Mouse (Mus musculus) neural tube, embryonic 15.5 days (tissue): ENCODE measurements around the gene Pkn3. TPM values are rescaled to one million over a fixed set of nuclear protein-coding genes. Genes with fewer than 3 reads are reported as not detected.
A peak's percentile ranks its signal among the peaks of the same experiment; 100 is the strongest.

ENCODE experiments used
- ATAC-seq: fragments of 200-750 bp; cut with Nextera tagmentation; 2 replicates; pipeline ENCODE4 v1.8.0; 2017; ENCODE audit warnings: mild to moderate bottlenecking, moderate TSS enrichment, moderate library complexity; ENCODE audit not compliant: low FRiP score
- H3K27ac ChIP-seq: fragments of 300-500 bp; sonication (generic); replicated peaks from 2 replicates; pipeline ENCODE4 v1.5.1; 2015; ENCODE audit warnings: mild to moderate bottlenecking, inconsistent platforms
- H3K27me3 ChIP-seq: fragments of 300-500 bp; sonication (generic); replicated peaks from 2 replicates; pipeline ENCODE4 v1.6.1; 2015; ENCODE audit warnings: inconsistent platforms
- H3K36me3 ChIP-seq: fragments of 300-500 bp; sonication (generic); 2 replicates; pipeline ENCODE4 v1.6.1; 2015; ENCODE audit warnings: inconsistent platforms
- H3K4me1 ChIP-seq: fragments of 300-500 bp; sonication (generic); 2 replicates; pipeline ENCODE4 v1.6.1; 2015; ENCODE audit warnings: inconsistent platforms
- H3K4me2 ChIP-seq: fragments of 300-500 bp; sonication (generic); 2 replicates; pipeline ENCODE4 v1.6.1; 2015; ENCODE audit warnings: inconsistent platforms, mild to moderate bottlenecking, moderate library complexity
- H3K4me3 ChIP-seq: fragments of 300-500 bp; sonication (generic); replicated peaks from 2 replicates; pipeline ENCODE4 v1.5.1; 2015; ENCODE audit warnings: mild to moderate bottlenecking, inconsistent platforms
- H3K9ac ChIP-seq: fragments of 300-500 bp; sonication (generic); replicated peaks from 2 replicates; pipeline ENCODE4 v1.6.1; 2015; ENCODE audit warnings: mild to moderate bottlenecking, inconsistent platforms
- H3K9me3 ChIP-seq: fragments of 300-500 bp; sonication (generic); replicated peaks from 2 replicates; pipeline ENCODE4 v1.6.1; 2016; ENCODE audit warnings: inconsistent platforms
- WGBS: fragments of 180-500 bp; shearing (Covaris S2); methylation state at CpG from one replicate; pipeline ENCODE4 v1.1.7; 2015; ENCODE audit warnings: mixed read lengths; 5-methylcytosine and 5-hydroxymethylcytosine counted together
- polyA plus RNA-seq: library from polyadenylated mRNA; unstranded; fragments of >200 nt; fragmentation: Nextera tagmentation; extraction: Ambion mirVana; gene quantifications from 2 replicates; pipeline ENCODE4 v1.2.1, GENCODE M21; 2015

The Pkn3 gene
- polyA plus RNA-seq, 1 experiment from 2014 or later, result 2.0 TPM

- Histone ChIP-seq H3K36me3 (peaks cover 16% of the 10 kb centered on the region), H3K4me1 (peaks cover 42% of the 10 kb centered on the region), H3K27me3 (no peaks in the 10 kb centered on the region), H3K9ac (peak overlapping the region; percentile 99), H3K4me3 (peak overlapping the region; percentile 95), H3K4me2 (peak overlapping the region; percentile 76), H3K9me3 (no peaks in the 10 kb centered on the region), H3K27ac (peak overlapping the region; percentile 100)
- WGBS, result under 1% methylated on average over 59 of the region's 101 CpGs
- peak; percentile 96 for ATAC-seq
Observed at GRCm38 (mm10) chr2:30066046-30066901, 11.2 kb upstream of the Pkn3 start.

- under 1% methylated on average over 46 of the region's 69 CpGs for WGBS
Observed at GRCm38 (mm10) chr2:30067031-30067888, 10.2 kb upstream of the Pkn3 start.

GRCm38 (mm10) chr2:30067962-30068361, 9.5 kb upstream of the Pkn3 start:
- no peak for ATAC-seq
- Histone ChIP-seq H3K4me1 (peaks cover 26% of the 10 kb centered on the region), H3K4me2 (peak overlapping the region; percentile 76), H3K36me3 (peaks cover 23% of the 10 kb centered on the region), H3K9me3 (no peaks in the 10 kb centered on the region), H3K27me3 (no peaks in the 10 kb centered on the region), H3K4me3 (peak overlapping the region; percentile 95), H3K9ac (peak overlapping the region; percentile 99), H3K27ac (no peak overlapping the region)
- WGBS, result 15% methylated on average over 7 of the region's 7 CpGs

More at GRCm38 (mm10) chr2:30067031-30067888, 10.2 kb upstream of the Pkn3 start:
- Histone ChIP-seq H3K36me3 (peaks cover 16% of the 10 kb centered on the region), H3K27me3 (no peaks in the 10 kb centered on the region), H3K9me3 (no peaks in the 10 kb centered on the region), H3K27ac (peak overlapping the region; percentile 100), H3K4me2 (peak overlapping the region; percentile 76), H3K4me1 (peaks cover 33% of the 10 kb centered on the region), H3K9ac (peak overlapping the region; percentile 99), H3K4me3 (peak overlapping the region; percentile 95)
- ATAC-seq, result peak; percentile 74

GRCm38 (mm10) chr2:30072875-30073274, 4.6 kb upstream of the Pkn3 start:
- no peak for ATAC-seq
- Histone ChIP-seq H3K9ac (no peak overlapping the region), H3K27me3 (no peaks in the 10 kb centered on the region), H3K4me1 (peaks cover 19% of the 10 kb centered on the region), H3K4me3 (no peak overlapping the region), H3K9me3 (no peaks in the 10 kb centered on the region), H3K4me2 (no peak overlapping the region), H3K27ac (no peak overlapping the region), H3K36me3 (peaks cover 30% of the 10 kb centered on the region)
- 77% methylated on average over 7 of the region's 7 CpGs for WGBS

GRCm38 (mm10) chr2:30073285-30073684, 4.2 kb upstream of the Pkn3 start:
- Histone ChIP-seq H3K9ac (no peak overlapping the region), H3K4me2 (no peak overlapping the region), H3K36me3 (peaks cover 30% of the 10 kb centered on the region), H3K9me3 (no peaks in the 10 kb centered on the region), H3K27me3 (no peaks in the 10 kb centered on the region), H3K4me1 (peaks cover 18% of the 10 kb centered on the region), H3K4me3 (no peak overlapping the region), H3K27ac (no peak overlapping the region)
- 77% methylated on average over 3 of the region's 3 CpGs for WGBS
- no peak for ATAC-seq

GRCm38 (mm10) chr2:30075625-30076024, 1.9 kb upstream of the Pkn3 start:
- H3K27me3 ChIP-seq, result no peaks in the 10 kb centered on the region
- H3K4me3 ChIP-seq, result no peak overlapping the region
- H3K4me2 ChIP-seq, result no peak overlapping the region
- H3K9ac ChIP-seq, result no peak overlapping the region
- no peaks in the 10 kb centered on the region for H3K9me3 ChIP-seq
- 72% methylated on average over 3 of the region's 3 CpGs for WGBS
- no peak for ATAC-seq
- peaks cover 15% of the 10 kb centered on the region for H3K36me3 ChIP-seq
- peaks cover 13% of the 10 kb centered on the region for H3K4me1 ChIP-seq
- no peak overlapping the region for H3K27ac ChIP-seq

GRCm38 (mm10) chr2:30076439-30076838, 1.0 kb upstream of the Pkn3 start:
- no peak overlapping the region for H3K4me3 ChIP-seq
- H3K36me3 ChIP-seq, result peaks cover 14% of the 10 kb centered on the region
- peaks cover 13% of the 10 kb centered on the region for H3K4me1 ChIP-seq
- H3K27me3 ChIP-seq, result no peaks in the 10 kb centered on the region
- 92% methylated on average over 8 of the region's 9 CpGs for WGBS
- no peak overlapping the region for H3K9ac ChIP-seq
- no peak overlapping the region for H3K27ac ChIP-seq
- no peak for ATAC-seq
- H3K4me2 ChIP-seq, result no peak overlapping the region
- H3K9me3 ChIP-seq, result no peaks in the 10 kb centered on the region

- Histone ChIP-seq H3K4me2 (peak overlapping the region; percentile 95), H3K4me1 (peaks cover 13% of the 10 kb centered on the region), H3K9me3 (no peaks in the 10 kb centered on the region), H3K9ac (0 out of 2 replicates have a peak overlapping the region, but pooled peaks have one; percentile 23), H3K36me3 (peaks cover 14% of the 10 kb centered on the region), H3K27ac (no peak overlapping the region), H3K27me3 (no peaks in the 10 kb centered on the region), H3K4me3 (peak overlapping the region; percentile 48)
- ATAC-seq, result no peak
- 70% methylated on average over 6 of the region's 6 CpGs for WGBS
Observed at GRCm38 (mm10) chr2:30076959-30077358, 525 bp upstream of the Pkn3 start.

GRCm38 (mm10) chr2:30078349-30078712, 847 bp downstream of the Pkn3 start:
- H3K4me1 ChIP-seq, result peaks cover 13% of the 10 kb centered on the region
- peak overlapping the region; percentile 48; the same call in 1 of the 2 replicates for H3K4me3 ChIP-seq
- peak; percentile 26; the same call in 1 of the 2 replicates for ATAC-seq
- no peak overlapping the region for H3K9ac ChIP-seq
- H3K27me3 ChIP-seq, result no peaks in the 10 kb centered on the region
- H3K27ac ChIP-seq, result no peak overlapping the region
- WGBS, result 31% methylated on average over 10 of the region's 10 CpGs
- peaks cover 6% of the 10 kb centered on the region; the same call in 1 of the 2 replicates for H3K36me3 ChIP-seq
- peak overlapping the region; percentile 95 for H3K4me2 ChIP-seq
- no peaks in the 10 kb centered on the region for H3K9me3 ChIP-seq

- no peak for ATAC-seq
- Histone ChIP-seq H3K4me3 (no peak overlapping the region), H3K36me3 (peaks cover 3% of the 10 kb centered on the region; the same call in 1 of the 2 replicates), H3K9me3 (no peaks in the 10 kb centered on the region), H3K27ac (no peak overlapping the region), H3K9ac (no peak overlapping the region), H3K27me3 (no peaks in the 10 kb centered on the region), H3K4me2 (no peak overlapping the region), H3K4me1 (peaks cover 13% of the 10 kb centered on the region)
- 80% methylated on average over 4 of the region's 4 CpGs for WGBS
Observed at GRCm38 (mm10) chr2:30078760-30079159, 1.3 kb downstream of the Pkn3 start.

GRCm38 (mm10) chr2:30080181-30080800, 2.8 kb downstream of the Pkn3 start:
- no peaks in the 10 kb centered on the region for H3K36me3 ChIP-seq
- H3K9ac ChIP-seq, result no peak overlapping the region
- H3K9me3 ChIP-seq, result no peaks in the 10 kb centered on the region
- H3K4me2 ChIP-seq, result no peak overlapping the region
- ATAC-seq, result no peak
- no peaks in the 10 kb centered on the region for H3K27me3 ChIP-seq
- H3K4me3 ChIP-seq, result no peak overlapping the region
- 93% methylated on average over 15 of the region's 15 CpGs for WGBS
- H3K4me1 ChIP-seq, result peaks cover 19% of the 10 kb centered on the region
- H3K27ac ChIP-seq, result no peak overlapping the region
